Mouse (Mus musculus) T-helper 17 cell (primary cell): ENCODE data around the gene Iqgap2.

ENCODE experiments used
- in situ Hi-C, 2 experiments: fragments of 300-600 bp; cut with MboI, MseI; formaldehyde crosslinking; loops; 1 replicate in 1 of 2; 2 replicates in 1 of 2; pipeline ENCODE4 v1.15.1; 2025; ENCODE audit warnings: high pct_unique_total_duplicates in 2 of 2

Iqgap2 gene

DNA sequence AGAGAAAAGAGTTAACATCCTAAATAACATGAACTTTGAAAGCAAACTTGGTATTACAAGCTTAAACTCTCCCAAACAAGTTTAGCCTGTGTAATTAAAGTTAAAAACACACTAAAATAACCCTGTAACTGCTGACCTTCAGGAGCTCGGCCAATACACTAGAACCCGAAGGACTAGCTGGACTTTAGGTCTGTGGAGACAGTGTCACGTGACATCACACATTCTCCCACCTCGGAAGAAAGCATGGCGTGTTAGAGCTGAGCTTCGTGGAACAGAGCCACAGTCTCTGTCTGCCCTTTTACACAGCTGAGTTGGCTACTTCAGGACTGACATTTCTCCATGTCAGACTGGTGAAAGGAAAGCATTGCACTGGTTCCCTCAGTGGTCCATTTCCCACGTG, 4.3 kb downstream of the Iqgap2 start:
- in situ Hi-C loops: no loop called here

DNA sequence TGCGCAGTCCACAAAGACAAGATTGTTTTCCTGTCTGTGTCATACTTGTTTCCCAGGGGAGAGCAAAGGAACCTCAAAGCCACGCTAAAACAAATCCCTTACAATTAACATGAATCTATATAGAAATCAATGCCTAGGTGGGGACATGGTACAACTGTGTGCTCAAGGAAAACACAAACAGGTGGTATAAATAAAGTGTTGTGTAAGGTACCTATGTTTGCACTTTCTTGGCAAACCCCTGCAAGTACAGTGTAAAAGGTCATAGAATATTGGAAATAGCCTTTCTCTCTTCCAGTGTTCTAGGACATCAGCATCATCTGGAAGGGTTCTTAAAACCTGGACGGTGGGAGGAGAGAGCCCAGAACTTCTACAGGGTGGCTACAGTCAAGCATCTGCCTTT, 7.3 kb downstream of the Iqgap2 start:
- in situ Hi-C loops: no loop called here

DNA sequence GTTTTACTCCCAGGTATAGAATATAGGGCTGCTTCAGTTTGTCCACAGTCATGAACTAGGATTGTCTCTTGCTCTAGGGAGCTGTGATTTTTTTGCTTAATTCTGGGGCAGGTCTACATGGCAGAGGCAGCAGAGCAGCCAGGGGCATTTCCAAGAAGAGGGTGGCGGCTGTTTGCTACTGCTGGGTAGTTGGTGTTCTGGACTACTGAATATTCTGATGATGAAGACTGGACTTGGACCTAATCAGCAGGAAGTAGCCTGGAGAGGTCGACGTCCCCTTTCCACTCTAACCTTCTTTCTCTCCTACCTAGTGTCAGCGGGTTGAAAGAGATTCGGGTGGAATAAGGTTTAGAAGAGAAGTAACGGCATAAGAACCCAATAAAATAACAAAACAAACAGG, 9.7 kb downstream of the Iqgap2 start:
- in situ Hi-C loops: no loop called here

DNA sequence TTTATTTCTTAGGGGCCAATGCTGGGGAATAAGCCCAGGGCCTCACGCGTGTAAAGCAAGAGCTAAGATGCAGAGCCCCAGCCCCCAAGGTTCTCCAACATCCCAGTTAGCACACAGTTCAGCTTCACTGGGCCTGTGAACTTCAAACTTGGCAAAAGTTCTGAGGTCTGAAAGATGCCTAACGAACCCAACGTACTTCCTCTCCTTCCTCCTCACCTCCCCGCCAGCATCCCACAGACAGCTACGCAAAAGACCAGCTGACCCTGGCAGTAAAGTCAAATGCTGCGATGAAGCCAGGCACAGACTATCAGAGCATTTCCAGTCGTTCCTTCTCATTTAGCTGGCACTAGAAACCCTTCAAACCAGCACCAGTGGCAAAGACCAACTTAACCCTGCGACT, 10.3 kb downstream of the Iqgap2 start:
- in situ Hi-C loops: no loop called here

DNA sequence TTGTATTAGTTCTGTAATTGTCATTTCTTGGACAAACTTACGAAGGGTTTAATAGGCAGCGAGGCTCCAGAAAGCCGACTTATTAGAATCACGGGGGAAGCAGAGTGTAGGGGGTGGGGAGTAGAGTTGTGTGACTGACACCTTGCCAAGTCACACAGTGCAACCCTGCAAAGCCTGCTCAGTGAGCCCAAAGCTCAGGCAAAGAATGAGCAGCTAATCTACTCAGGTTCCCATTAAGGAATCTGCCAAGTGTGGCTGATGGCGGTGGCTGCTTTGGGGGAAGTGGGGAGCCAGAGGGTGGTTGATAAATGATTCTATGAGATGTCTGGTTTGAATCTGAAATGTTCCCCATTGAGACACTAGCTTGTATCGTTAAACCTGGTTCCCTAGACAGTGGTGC, 11.1 kb downstream of the Iqgap2 start:
- in situ Hi-C loops: no loop called here

DNA sequence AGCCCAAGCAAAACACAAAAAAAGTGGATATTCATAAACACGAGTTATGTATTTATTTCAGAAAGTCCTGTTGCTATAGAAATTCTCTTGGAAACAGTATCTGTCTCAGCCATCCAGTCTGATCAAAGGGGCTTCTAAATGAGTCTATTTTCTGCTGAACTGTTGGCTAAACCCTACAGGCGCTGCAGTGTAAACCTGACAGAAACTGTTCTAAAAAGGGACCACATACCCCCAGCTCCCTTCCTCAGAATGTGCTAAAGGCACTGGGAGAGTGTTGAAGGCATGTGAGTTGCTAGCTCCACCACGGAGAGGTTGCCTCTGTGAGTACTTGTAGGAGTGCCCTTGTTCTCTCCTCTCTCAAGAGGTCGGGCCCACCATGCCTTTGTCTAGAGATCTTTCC, 19.7 kb downstream of the Iqgap2 start:
- in situ Hi-C loops: no loop called here

DNA sequence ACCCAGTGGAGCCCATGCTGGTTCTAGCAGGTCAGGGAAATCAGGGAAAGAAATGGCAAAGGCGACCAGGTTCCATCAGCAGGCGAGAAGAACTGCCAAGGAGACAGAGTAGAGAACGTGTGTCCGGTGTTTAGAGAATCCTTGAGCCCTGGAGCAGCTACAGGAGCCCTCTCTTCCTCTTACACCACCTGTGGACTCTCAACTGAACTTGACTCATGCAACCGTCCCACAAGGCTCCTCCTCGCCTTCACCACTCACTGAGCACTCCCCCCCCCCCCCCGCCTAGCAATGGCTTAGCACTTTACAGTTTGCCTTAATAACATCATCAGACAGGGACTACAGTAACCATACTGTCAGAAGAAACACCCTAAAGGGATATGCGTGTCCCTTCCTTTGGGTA, 21.1 kb downstream of the Iqgap2 start:
- in situ Hi-C loops: no loop called here

DNA sequence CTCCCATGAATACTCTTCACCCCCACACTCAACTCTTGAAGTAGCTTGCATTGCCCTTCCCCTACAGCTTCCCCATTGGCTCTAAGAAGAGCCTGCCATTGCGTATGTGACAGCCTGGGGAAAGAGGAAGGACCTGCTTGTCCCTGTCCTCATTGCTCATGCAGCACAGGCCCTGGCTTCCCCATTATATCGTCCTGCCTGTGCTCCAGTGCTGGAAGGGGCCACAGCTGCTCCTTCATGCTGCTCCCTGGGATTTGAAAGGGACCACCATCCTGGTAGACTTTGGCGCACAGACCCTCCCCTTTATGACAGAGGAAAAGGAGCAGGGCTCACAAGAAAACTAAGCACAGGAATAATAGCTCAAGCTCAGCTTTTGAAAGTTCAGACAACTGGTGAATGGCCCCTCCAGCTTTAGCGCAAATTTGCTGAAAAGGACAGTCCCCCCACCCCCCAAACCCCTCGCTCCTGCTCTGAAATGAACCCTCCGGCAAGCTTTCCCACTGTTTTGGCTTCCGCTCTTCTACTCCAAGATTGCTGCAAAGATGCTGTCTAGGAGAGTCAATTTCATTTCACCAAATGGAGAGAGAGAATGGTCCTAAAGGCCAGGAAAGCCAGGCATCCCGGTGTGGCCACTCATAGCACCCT, 22.7 kb downstream of the Iqgap2 start:
- in situ Hi-C loops: no loop called here

DNA sequence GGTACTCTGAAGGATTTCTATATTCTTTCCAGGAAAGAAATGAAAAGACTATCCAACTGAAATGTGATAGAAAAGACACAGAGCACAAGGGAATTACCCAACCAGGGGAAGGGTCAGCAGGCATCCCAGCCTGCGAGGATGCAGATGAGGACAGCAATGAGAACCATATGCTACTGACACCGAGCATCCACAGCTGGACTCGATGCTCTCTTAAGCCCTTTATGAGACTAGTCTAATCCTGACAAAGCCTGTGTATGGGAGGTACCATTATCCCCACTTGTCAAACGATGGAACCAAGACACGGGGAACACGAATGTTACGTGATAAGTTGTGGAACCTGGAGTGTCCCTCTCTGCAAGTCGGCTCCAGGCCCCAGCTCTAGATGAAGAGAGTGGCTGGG, 29.5 kb downstream of the Iqgap2 start:
- in situ Hi-C loops: no loop called here

DNA sequence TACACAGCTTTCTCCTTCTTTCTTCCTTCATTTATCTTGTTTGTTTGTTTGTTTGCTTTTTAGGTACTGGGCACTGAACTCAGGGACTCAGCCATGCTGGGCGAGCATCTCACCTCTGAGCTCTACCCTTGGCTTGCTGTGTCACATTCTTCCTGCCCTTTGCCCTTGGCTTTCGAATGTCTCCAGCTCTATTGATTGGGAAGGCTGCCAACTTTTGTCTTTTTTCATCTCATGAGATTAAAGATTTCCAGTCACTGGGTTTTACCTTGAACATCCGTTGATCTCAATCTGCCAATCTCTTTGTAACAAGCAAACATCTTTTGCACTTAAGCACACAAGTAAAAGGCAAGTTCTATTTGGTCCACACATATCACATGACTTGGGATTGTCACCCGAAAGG, 32.5 kb downstream of the Iqgap2 start:
- in situ Hi-C loops: no loop called here

DNA sequence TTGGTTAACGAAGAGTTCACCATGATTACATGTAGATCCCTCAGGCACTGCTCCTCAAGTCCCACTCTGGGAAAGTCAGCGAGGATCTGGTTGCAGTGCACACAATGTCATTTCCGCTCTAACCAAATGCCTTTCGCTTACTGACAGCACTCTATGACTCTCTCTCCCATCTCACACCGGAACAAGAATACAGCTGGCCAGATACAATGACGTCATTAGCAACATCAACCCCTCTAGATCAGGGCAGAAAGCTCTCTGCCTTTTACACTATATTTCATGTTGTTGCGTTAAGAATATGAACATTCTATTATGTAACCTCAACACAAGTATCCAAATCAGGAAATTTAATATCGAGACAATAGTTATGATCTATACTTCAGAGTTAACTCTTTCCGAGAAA, 32.9 kb downstream of the Iqgap2 start:
- in situ Hi-C loops: no loop called here

DNA sequence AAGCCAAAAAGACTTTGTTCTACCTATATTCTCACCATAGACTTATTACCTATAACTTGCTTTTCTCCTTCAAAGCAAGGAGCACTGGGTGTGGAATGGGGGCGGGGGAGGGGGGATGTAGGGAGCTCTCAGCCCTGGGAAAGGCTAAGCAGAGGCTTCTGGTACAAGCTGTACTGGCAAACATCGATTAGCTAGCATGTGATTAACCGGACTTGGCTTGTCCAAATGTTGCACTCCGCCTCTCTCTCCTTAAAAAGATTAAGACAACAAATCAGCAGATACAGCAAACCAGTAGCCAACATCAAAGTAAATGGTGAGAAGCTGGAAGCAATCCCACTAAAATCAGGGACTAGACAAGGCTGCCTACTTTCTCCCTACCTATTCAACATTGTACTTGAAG, 36.2 kb downstream of the Iqgap2 start:
- in situ Hi-C loops: no loop called here

DNA sequence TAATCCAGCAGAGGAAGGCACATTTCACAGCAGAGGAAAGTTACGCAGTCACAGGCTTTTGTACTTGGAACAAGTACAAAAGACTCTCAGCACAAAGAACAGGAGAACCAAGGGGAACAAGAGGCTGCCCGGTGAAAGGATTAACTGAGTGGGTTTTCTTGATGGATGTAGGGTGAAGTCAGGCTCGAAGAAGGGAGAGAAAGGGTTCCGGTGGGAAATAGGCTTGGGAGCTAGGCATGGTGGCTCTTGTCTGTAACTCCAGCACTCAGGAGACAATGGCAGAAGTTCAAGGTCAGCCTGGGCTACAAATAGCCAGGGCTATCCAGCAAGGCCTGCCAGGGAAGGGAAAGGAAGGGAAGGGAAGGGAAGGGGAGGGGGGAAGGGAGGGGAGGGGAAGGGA, 40.1 kb downstream of the Iqgap2 start:
- in situ Hi-C loops: no loop called here

DNA sequence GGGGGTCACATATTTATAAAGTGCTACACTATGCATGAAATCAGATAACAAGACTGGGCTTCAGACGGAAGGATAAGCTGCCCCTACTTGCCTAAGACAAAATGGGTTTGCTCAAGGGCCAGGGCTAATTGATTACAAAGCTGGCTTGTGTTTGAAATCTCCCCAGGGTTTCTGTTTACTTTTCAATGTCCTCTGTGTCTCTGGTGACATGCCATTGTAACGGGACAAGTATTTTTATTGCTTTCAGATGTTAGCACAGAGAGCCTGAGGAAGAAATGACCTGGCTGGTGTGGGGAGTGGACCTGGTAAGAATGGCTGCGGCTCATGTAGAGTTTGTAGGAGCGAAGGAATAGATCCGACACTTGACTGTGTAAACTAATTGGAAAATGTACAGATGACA, 41.3 kb downstream of the Iqgap2 start:
- in situ Hi-C loops: no loop called here

DNA sequence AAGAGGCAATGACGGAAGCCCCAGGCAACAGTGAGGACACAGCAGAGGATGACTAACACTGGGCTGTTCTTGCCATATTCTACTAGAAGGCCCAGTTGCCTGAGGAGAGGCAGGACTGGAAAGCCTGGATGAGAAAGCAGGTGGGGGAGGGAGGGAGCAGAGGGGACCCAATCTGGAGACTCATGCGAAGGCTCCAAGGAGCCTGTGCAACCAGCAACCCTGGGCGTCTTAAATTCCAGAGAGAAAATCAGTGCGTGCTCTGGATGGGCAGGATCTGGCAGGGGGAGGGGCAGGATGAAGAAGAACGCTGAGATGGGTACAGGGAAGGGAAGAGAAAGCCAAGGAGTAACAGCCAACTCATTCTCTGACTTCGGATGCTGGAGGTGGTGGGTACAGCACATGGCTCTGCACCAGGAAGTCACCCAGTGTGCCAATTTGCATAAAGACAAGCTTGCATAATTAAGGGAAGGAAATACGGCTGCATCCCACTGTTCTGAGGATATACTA, 42.2 kb downstream of the Iqgap2 start:
- in situ Hi-C loops: no loop called here

DNA sequence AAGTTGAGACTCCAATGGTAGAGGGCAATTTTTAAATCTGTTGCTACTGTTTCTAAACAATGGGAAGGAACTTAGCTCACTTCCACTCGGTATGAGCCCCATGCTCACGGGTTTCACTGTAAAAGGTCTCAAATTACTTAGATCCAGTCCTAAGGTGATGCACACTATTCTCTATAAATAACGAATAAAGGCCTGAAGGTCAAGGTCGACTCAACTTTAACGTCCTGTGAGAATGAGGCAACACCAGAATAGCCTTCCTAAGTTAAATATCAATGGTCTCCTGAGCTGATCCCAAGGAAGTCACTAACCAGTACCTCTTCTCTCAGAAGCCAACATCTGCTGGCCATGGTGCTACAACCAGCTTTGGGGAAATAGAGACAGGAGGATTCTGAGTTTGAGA, 45.4 kb downstream of the Iqgap2 start:
- in situ Hi-C loops: no loop called here

DNA sequence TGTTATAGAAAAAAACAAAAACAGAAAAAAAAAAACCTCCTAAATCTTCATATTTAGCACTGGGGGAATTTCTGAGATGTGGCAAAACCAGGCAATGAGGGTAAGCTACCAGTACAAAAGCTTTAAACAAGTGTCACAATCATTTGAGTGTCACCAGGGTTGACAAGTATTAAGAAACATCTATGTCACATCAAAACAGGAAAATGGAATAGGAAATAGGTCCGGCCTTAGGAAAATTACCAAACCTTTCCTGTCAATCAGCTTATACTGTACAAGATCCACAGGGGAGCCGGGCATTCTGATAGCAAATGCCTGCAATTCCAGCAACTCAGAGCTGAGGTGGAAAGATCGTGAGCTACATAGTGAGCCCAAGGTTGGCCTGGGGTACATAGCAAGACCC, 46.8 kb downstream of the Iqgap2 start:
- in situ Hi-C loops: no loop called here

DNA sequence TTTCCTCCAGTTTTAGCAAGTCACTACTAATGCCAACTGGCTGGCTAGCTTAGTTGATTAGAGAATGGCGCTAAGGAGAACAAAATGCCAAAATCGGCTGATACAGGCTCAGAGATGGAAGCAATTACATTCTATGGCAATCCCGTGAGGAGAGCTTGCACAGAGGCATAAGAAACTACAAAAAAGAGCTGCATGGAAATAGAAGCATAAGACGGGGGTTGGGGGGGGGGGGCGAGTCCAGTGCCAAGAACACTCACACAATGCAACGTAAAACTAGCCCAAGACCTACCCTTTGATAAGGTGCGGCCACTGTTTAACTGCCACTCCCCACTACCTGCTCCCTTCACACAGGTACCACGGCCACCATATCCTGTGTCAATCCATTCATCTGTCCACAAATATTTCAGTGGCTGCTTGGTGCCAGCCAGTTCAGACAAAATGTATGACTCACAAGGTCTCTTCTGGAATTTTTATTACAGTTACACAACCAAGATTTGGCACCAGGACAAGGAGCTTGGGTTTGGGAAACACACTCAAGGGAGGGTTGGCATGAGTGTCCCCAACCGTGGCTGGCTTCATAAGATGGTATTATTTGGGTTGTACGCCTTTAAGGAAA, 48.2 kb downstream of the Iqgap2 start:
- in situ Hi-C loops: no loop called here

DNA sequence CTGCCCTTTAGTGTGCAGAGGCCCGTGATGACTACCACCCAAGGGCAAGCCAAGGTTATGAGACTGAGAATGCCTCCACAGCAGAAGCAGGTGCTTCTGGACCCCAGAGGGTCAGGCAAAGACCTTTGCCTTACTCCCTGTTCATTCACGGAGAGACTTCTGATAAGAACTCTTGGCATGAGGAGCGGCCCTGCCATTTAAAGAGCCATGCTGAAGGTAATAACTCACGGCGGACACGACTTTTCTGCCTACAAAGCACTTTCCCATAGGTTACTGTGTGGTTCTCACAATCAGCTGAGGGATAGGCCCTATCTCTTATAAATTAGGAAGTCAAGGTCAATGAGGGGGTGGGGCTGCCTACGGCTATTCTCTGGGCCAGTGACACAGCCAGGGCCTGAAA, 48.9 kb downstream of the Iqgap2 start:
- in situ Hi-C loops: no loop called here

DNA sequence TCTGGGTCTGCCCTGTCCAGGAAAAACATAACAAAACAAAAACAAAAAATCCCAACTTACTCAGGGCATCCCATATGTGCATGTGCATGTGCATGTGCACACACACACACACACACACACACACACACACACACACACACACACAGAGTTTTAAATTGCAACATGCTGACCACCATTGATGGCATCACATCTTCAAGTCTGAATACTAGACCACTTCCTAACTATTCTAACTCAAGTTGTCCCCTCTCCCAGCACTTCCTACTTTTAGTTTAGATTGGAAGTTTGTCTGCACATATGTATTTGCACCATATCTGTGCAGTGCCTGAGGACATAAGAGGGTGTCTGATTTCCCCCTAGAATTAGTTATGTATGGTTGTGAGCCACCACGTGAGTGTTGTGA, 49.8 kb downstream of the Iqgap2 start:
- in situ Hi-C loops: no loop called here

DNA sequence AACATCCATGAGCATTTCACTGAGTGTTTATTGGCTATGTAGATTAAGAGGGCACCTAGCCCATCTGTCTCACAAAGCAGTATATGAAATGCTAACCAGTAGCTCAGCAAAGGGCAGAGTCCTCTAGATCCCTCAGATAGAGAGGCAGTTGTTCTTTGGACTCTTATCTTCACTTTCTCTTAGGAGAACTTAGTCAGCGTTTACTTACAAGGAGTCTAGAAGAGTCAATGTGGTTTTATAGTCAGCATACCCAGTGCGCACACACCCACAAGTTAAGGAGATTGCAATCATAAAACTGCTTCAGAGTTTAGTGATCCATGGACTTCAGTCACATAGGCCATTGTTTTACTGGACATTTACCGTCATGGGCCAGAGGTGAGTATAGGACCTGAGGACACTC, 54.8 kb downstream of the Iqgap2 start:
- in situ Hi-C loops: no loop called here

DNA sequence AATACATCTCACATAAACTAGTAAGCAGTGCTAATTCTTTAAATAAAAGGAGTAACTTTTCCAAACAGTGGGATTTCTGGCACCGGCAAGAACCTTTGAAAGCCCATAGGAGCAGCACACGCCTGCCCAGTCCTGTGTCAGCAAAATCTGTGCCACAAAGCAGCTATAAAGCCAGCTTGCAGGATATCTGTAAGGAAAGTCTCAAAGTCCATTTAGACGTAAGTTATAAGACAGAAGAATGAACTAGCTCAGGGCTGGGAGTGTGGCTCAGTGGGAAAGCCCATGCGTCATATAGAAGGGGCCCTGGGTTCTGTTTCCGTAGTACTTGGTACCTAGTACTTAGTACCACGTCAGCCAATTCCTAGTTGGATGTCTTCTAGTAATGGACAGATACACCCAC, 58.2 kb downstream of the Iqgap2 start:
- in situ Hi-C loops: no loop called here

DNA sequence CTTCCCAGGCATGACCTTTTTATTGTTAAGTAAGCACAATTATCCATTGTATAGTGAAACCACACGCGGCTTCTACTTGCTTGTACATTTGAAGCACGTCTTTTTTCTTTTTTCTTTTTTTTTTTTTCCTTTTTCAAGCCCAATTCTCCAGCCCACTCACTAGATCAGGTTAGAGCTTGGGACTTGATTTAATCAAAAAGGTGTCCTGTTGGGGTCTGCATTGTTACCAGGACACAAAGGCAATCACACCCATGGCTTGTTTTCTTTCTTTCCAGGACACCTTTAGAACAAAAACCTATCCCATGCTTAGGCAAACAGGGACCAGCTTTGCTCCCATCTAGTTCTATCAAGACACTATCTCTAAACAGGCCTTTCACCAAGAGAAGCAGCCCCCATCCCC, 59.0 kb downstream of the Iqgap2 start:
- in situ Hi-C loops: no loop called here

DNA sequence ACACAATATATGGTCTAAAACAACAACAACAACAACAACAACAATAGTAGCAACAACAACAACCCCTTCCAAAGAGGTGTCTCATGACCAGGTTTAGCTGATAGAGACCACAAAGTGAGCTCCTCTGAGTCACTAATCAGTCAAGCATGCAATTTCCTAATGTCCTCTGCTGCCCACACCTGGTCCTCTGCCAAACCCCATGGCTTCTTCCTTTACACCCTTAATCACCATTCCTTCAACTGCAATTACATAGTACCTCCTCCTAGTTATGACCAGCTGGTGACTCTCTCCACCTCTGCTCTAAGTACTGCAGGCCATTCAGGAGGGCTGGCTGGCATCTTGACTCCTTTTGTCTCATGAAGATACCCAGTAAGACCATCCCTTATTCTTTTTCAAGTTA, 60.0 kb downstream of the Iqgap2 start:
- in situ Hi-C loops: no loop called here
